Comparison of ENCODE assay signal across 8 mouse cellular contexts in the genomic region with DNA sequence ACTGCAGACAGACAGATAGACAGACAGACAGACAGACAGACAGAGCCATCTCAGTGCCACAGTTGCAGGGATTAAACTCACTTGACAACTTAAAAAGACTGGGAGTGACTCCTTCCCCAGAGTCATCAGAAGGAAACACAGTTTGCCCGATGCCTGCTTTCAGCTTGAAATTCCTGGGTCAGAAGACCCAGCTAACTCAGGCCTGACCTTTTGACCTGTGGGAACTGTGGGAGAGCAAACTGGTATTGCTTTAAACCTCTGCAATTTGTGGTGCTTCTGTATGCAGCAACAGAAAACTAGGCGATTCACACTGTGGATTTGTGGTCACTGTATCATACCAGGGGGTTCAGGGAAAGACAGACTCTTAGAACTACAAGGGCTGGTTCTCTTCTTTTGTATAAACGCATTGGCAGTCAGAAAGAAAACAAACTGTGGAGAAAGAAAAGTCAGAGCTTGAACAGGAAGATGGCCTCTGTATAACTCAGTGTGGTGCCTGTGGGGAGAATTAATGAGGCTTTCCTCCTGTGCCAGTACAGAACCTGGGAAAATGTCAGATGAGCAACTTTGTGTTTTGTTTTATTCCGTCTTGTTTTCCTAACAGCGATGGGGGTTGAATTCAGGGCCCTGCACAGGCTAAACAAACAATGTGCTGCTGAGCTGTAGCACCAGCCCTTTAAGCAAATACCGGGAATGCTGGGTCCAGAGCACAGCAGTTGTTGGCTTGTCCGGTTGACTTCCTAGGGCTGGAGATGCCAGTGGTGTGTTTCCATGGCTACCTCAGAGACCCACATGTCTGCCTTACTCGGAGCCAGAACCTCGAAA. TPM values are rescaled to one million over a fixed set of nuclear protein-coding genes. Genes with fewer than 3 reads are reported as not detected.
DNase-seq lines count a peak whose midpoint lies in the region; ATAC-seq and TF ChIP-seq lines count a peak whose summit lies in the region.

No protein-coding gene starts in this region.

- no peaks in the 10 kb centered on the region for H3K9me3 ChIP-seq in intestine, embryonic 15.5 days
- no peaks in the 10 kb centered on the region for H3K9me3 ChIP-seq in intestine, postnatal 0 days (ENCODE audit: control insufficient read depth)
- H3K9me3 ChIP-seq in hindbrain, embryonic 13.5 days, result no peaks in the 10 kb centered on the region
- no peaks in the 10 kb centered on the region for H3K9me3 ChIP-seq in midbrain, embryonic 14.5 days (ENCODE audit: control insufficient read depth, low read length)

- H3K9ac ChIP-seq in intestine, embryonic 15.5 days, result no peak overlapping the region
- no peak overlapping the region for H3K9ac ChIP-seq in intestine, postnatal 0 days (ENCODE audit: low read depth, low read length)
- H3K9ac ChIP-seq in hindbrain, embryonic 13.5 days, result no peak overlapping the region
- no peak overlapping the region for H3K9ac ChIP-seq in midbrain, embryonic 14.5 days (replicated peaks; ENCODE audit: low read length)

- H3K27ac ChIP-seq in intestine, embryonic 15.5 days, result no peak overlapping the region
- H3K27ac ChIP-seq in intestine, postnatal 0 days (ENCODE audit: low read depth, low read length), result no peak overlapping the region
- no peak overlapping the region for H3K27ac ChIP-seq in cerebellum, adult 2 months (ENCODE audit: insufficient read depth, low read length)
- peak overlapping the region; percentile 31 for H3K27ac ChIP-seq in hindbrain, embryonic 13.5 days
- H3K27ac ChIP-seq in midbrain, embryonic 14.5 days (replicated peaks; ENCODE audit: low read depth, low read length), result no peak overlapping the region

- TF ChIP-seq CTCF in intestine, postnatal 0 days (IDR thresholded peaks at IDR 0.05; ENCODE audit: low read depth), result no peak
- no peak for TF ChIP-seq CTCF in cerebellum, adult 2 months (IDR thresholded peaks at IDR 0.05; ENCODE audit: borderline replicate concordance, insufficient read depth, low read depth, low read length)

- H3K4me3 ChIP-seq in intestine, embryonic 15.5 days (replicated peaks), result no peak overlapping the region
- no peak overlapping the region for H3K4me3 ChIP-seq in intestine, postnatal 0 days (ENCODE audit: low read depth, low read length)
- H3K4me3 ChIP-seq in cerebellum, adult 2 months (replicated peaks; ENCODE audit: insufficient read depth, low read depth, low read length), result no peak overlapping the region
- H3K4me3 ChIP-seq in hindbrain, embryonic 13.5 days, result no peak overlapping the region
- H3K4me3 ChIP-seq in midbrain, embryonic 14.5 days (replicated peaks; ENCODE audit: low read depth, low read length), result no peak overlapping the region

- intact Hi-C loops in left cerebral cortex, postnatal 36 days (cut with DNase I), result no loop called here

- peak; percentile 11 to 26 for DNase-seq in cerebellum, adult 2 months
- DNase-seq in midbrain, embryonic 14.5 days, result peak; percentile 27
- DNase-seq in right cerebral cortex, adult 2 months (ENCODE audit: low spot score in 2 of 2), result no peak
- DNase-seq in left cerebral cortex, postnatal 36 days (ENCODE audit: low spot score in 2 of 2), result no peak
- DNase-seq in spleen, postnatal 14 days (ENCODE audit: low spot score in 2 of 2), result no peak

- H3K27me3 ChIP-seq in intestine, embryonic 15.5 days (replicated peaks), result no peaks in the 10 kb centered on the region
- no peaks in the 10 kb centered on the region for H3K27me3 ChIP-seq in intestine, postnatal 0 days (replicated peaks; ENCODE audit: control insufficient read depth, insufficient read depth, low read length)
- H3K27me3 ChIP-seq in cerebellum, adult 2 months (ENCODE audit: control insufficient read depth, insufficient read depth, low read length), result no peaks in the 10 kb centered on the region
- no peaks in the 10 kb centered on the region for H3K27me3 ChIP-seq in hindbrain, embryonic 13.5 days
- no peaks in the 10 kb centered on the region for H3K27me3 ChIP-seq in midbrain, embryonic 14.5 days (ENCODE audit: control insufficient read depth, insufficient read depth, low read length)

- 16% methylated on average over 9 of the region's 9 CpGs for WGBS in intestine, embryonic 15.5 days
- 28% methylated on average over 9 of the region's 9 CpGs for WGBS in intestine, postnatal 0 days
- 16% methylated on average over 9 of the region's 9 CpGs for WGBS in cerebellum, adult 2 months
- WGBS in hindbrain, embryonic 13.5 days, result 7% methylated on average over 9 of the region's 9 CpGs
- 9% methylated on average over 9 of the region's 9 CpGs for WGBS in midbrain, embryonic 14.5 days

- H3K4me1 ChIP-seq in intestine, embryonic 15.5 days (replicated peaks), result peaks cover 10% of the 10 kb centered on the region; the same call in 1 of the 2 replicates
- no peaks in the 10 kb centered on the region for H3K4me1 ChIP-seq in intestine, postnatal 0 days (replicated peaks; ENCODE audit: control insufficient read depth, insufficient read depth, low read length)
- no peaks in the 10 kb centered on the region for H3K4me1 ChIP-seq in cerebellum, adult 2 months (ENCODE audit: control insufficient read depth, insufficient read depth, low read length)
- peaks cover 14% of the 10 kb centered on the region for H3K4me1 ChIP-seq in hindbrain, embryonic 13.5 days (replicated peaks)
- no peaks in the 10 kb centered on the region for H3K4me1 ChIP-seq in midbrain, embryonic 14.5 days (ENCODE audit: control insufficient read depth, insufficient read depth, low read length)

- no peaks in the 10 kb centered on the region for H3K36me3 ChIP-seq in intestine, embryonic 15.5 days
- no peaks in the 10 kb centered on the region for H3K36me3 ChIP-seq in intestine, postnatal 0 days (ENCODE audit: control insufficient read depth, insufficient read depth)
- no peaks in the 10 kb centered on the region for H3K36me3 ChIP-seq in hindbrain, embryonic 13.5 days
- H3K36me3 ChIP-seq in midbrain, embryonic 14.5 days (ENCODE audit: control insufficient read depth, insufficient read depth, low read length), result no peaks in the 10 kb centered on the region

- no peak for TF ChIP-seq POLR2A in cerebellum, adult 2 months (IDR thresholded peaks at IDR 0.05; ENCODE audit: borderline replicate concordance, insufficient read depth, low read length)

- peak; percentile 59 for ATAC-seq in intestine, embryonic 15.5 days
- no peak for ATAC-seq in intestine, postnatal 0 days
- peak; percentile 83 for ATAC-seq in hindbrain, embryonic 13.5 days (ENCODE audit: low FRiP score)
- ATAC-seq in midbrain, embryonic 14.5 days (ENCODE audit: low FRiP score, low TSS enrichment), result no peak

- H3K4me2 ChIP-seq in intestine, embryonic 15.5 days (replicated peaks), result no peak overlapping the region
- H3K4me2 ChIP-seq in intestine, postnatal 0 days (replicated peaks; ENCODE audit: low read depth), result no peak overlapping the region
- H3K4me2 ChIP-seq in hindbrain, embryonic 13.5 days, result no peak overlapping the region
- no peak overlapping the region for H3K4me2 ChIP-seq in midbrain, embryonic 14.5 days (ENCODE audit: low read length)

RNA-seq across cellular contexts. Expression of gene Reg4, which starts 24.0 kb away (rescaled TPM):
- 14.3 and 18.3 TPM in 2 replicates for polyA plus RNA-seq in intestine, embryonic 15.5 days (2015; fragmentation: Nextera tagmentation; extraction: Ambion mirVana)
- polyA plus RNA-seq in intestine, postnatal 0 days (2015; fragmentation: Nextera tagmentation; extraction: Ambion mirVana), result 90.6 and 144 TPM in 2 replicates
- polyA plus RNA-seq in cerebellum, adult 2 months (2012; rRNA removed), result not detected in 2 replicates
- polyA plus RNA-seq in hindbrain, embryonic 13.5 days (2015; fragmentation: Nextera tagmentation; extraction: Ambion mirVana), result not detected in 2 replicates
- polyA plus RNA-seq in midbrain, embryonic 14.5 days (2014; fragmentation: Nextera tagmentation; extraction: Ambion mirVana), result not detected in 2 replicates
- not detected for total RNA-seq in left cerebral cortex, postnatal 36 days (2021)

RNA-seq across cellular contexts. Expression of gene Adam30, which starts 37.5 kb away (rescaled TPM):
- not detected in 2 replicates for polyA plus RNA-seq in intestine, embryonic 15.5 days (2015; fragmentation: Nextera tagmentation; extraction: Ambion mirVana)
- not detected in 2 replicates for polyA plus RNA-seq in intestine, postnatal 0 days (2015; fragmentation: Nextera tagmentation; extraction: Ambion mirVana)
- polyA plus RNA-seq in cerebellum, adult 2 months (2012; rRNA removed), result not detected in 2 replicates
- 0.05 TPM in 1 of 2 replicates, not detected in the other for polyA plus RNA-seq in hindbrain, embryonic 13.5 days (2015; fragmentation: Nextera tagmentation; extraction: Ambion mirVana)
- polyA plus RNA-seq in midbrain, embryonic 14.5 days (2014; fragmentation: Nextera tagmentation; extraction: Ambion mirVana), result not detected in 2 replicates
- total RNA-seq in left cerebral cortex, postnatal 36 days (2021), result not detected

Comparison
In these comparisons a context has a peak if more than half of its experiments do, and no peak if none do; other contexts are left out.
1. ATAC-seq: peak in intestine, embryonic 15.5 days (single experiment) and hindbrain, embryonic 13.5 days (single experiment); none in intestine, postnatal 0 days (single experiment) and midbrain, embryonic 14.5 days (single experiment).
2. DNase-seq: peak in cerebellum, adult 2 months (2 of 2) and midbrain, embryonic 14.5 days (single experiment); none in right cerebral cortex, adult 2 months (0 of 2), left cerebral cortex, postnatal 36 days (0 of 2) and spleen, postnatal 14 days (0 of 2).
3. RNA of gene Reg4, which starts 24.0 kb away (polyA plus RNA-seq): 90.6 to 144 TPM in intestine, postnatal 0 days and 14.3 to 18.3 TPM in intestine, embryonic 15.5 days; not detected in midbrain, embryonic 14.5 days, not detected in hindbrain, embryonic 13.5 days and not detected in cerebellum, adult 2 months; every median in the first group is over 10 times any median in the second.